Mouse (Mus musculus) adrenal gland, adult (tissue): ENCODE results near the gene Atp11c.
A peak's percentile ranks its signal among the peaks of the same experiment; 100 is the strongest.

Source experiments
- DNase-seq, 2 experiments: peaks; one replicate each; pipeline ENCODE4 v3.0.0; 2022 to 2023; ENCODE audit warnings: low spot score in 1 of 2; ENCODE audit not compliant: inconsistent age in 2 of 2

The Atp11c gene

GRCm38 (mm10) chrX:60394292-60394691 is 198.2 kb downstream of the Atp11c start:
- no peak for DNase-seq

GRCm38 (mm10) chrX:60386852-60387251 is 205.6 kb downstream of the Atp11c start:
- no peak for DNase-seq

DNA sequence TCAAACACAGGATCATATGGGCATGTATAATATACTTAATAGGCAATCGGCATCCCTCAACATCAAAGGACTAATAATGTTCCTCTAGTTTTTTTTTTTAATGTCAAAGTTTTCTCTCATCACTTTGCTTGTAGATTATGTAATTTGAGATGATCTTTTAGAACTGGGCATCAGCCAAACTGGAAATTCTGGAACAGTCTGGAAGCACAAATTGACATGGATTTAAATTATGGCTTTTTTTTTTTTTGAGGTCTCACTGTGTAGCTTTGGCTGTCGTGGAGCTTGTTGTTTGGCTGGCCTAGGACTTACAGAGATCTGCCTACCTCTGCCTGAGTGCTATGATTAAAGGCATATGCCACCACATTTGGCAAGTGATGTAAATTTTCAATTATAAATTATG is 210.8 kb downstream of the Atp11c start:
- no peak for DNase-seq

GRCm38 (mm10) chrX:60380386-60380785 is 212.1 kb downstream of the Atp11c start:
- no peak for DNase-seq

DNA sequence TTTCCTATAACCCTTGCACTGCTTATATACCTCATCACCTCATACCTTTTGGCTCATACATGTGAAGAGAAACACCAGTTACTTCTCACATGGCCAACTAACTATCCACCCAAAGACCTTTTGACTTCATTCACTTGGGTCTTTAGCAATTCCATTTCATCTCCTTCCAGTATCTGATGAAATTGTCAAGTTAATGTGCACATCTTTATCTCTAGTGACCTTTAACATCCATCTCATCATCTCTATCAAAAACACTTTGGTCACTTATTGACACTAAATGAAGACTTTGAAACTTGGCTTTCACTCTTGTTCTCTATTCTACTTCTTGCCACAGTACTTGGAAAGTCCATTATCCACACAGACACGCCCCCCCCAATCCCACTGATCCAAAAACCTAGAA is 243.8 kb downstream of the Atp11c start:
- no peak for DNase-seq

- no peak for DNase-seq
Measured at GRCm38 (mm10) chrX:60345447-60345846, 247.1 kb downstream of the Atp11c start.

GRCm38 (mm10) chrX:60344991-60345390 is 247.5 kb downstream of the Atp11c start:
- DNase-seq = peak in 1 of 2 experiments; percentile 28

GRCm38 (mm10) chrX:60329735-60330134 is 262.8 kb downstream of the Atp11c start:
- no peak for DNase-seq

- DNase-seq = no peak
Measured at GRCm38 (mm10) chrX:60321321-60321720, 271.2 kb downstream of the Atp11c start.

DNA sequence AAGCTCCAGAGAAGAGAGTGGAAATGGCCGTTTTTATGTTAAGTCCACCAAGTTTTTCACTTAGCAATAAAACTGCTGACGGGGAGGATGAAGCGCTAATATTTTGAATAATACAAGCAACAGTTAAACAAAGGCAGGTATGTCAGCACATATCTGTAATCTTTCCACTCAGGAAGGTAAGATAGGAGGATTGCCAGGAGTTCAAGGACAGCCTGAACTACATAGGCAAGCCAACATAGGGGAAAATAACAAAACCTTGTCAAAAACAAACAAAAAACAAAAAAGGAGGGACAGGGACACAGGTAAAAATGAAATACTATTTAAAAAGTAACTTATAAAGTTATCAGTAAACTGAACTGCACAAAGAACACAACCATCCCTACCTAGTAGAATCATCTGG is 274.8 kb downstream of the Atp11c start:
- no peak for DNase-seq

- DNase-seq = no peak
Measured at GRCm38 (mm10) chrX:60292335-60292734, 300.2 kb downstream of the Atp11c start.

DNA sequence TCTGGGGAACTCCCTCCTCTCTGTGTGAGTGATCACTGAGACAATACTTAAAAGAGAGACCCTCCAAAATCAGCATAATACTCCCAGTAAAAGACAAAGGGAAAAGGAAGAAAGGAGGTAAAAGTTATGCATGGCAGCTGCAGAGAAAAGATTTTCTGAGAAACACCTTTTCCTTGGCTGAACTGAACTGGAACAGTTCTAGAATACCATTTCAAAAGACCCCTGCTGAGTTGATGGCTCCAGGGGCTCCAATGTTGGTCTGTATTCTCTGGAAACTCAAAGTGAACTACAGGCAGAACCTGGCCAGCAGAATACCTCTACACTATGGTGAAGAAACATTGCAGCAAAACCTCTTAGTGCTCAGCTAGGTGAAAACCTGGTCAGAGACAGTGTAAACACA is 337.2 kb downstream of the Atp11c start:
- no peak for DNase-seq

DNA sequence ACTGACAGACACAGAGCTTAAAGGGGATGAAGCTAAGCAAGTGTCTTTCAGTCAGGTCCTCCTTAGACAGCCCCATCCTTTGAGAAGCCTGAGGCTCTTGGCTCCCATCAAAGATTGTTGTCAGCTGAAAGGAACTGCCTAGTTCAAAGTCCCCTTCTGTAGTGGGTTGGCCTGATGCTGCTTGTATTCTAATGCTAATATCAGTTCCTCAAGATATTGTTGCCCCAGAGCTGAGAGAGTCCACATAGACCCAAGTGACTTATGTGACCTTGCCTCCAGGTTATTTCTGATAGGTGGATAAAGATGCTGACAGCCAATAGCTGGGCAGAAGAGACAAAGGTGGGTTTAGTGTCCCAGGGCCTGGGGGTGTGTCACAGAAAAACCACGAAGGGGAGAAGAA is 404.8 kb downstream of the Atp11c start:
- no peak for DNase-seq

DNA sequence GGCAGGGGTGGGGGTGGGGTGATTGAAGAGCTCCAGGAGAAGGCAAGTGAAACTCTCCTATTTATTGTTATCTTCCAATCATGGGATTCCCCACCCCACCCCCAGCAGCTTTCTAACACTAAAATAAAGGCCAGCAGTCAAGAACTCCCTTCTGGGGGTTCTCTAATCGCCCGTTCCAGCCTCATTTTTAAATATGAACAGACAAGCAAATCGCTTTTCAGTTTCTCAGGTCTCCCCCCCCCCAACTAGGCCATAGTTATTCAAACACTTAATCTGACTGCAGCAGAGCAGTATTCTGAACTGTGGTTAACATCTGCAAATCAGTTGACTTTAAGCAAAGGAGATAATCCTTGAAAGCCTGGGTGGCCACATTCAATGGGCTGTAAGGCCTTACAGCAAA is 409.9 kb downstream of the Atp11c start:
- no peak for DNase-seq

- peak in 1 of 2 experiments; percentile 19 for DNase-seq
Measured at GRCm38 (mm10) chrX:60178744-60179458, 413.6 kb downstream of the Atp11c start, which contains the start of gene Mcf2. Mcf2 (minus strand) TSS chrX:60179089.

GRCm38 (mm10) chrX:60178025-60178743 is 414.3 kb downstream of the Atp11c start:
- DNase-seq = peak in 1 of 2 experiments; percentile 15
